Mouse (Mus musculus): Measurements from ENCODE around the gene Zfp341.
A peak's percentile ranks its signal among the peaks of the same experiment; 100 is the strongest.

Gene Zfp341

GRCm38 (mm10) chr2:154633876-154634644 is 21.0 kb downstream of the Zfp341 start:
- no peak for DNase-seq (ENCODE audit: low spot score)

DNA sequence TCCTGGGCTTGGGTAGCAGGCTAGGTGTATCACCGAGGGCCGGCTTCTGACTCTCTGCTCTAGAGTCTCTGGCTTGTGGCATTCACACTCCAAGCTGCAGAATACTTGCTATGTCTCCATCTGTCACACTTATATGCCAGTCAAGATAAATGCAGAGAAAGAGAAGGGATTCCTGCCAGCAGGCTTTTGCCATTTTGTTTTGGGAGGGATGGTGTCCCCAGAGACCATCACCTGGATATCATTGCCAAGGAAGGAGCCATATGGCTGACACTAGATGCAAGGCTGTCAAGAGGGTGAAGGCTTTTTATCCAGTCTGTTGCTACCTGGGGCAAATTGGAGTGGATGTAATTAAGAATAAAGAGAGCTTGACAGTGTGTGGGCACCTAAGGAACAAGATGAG is 22.7 kb downstream of the Zfp341 start:
- DNase-seq (ENCODE audit: low spot score) = no peak

- no peak for DNase-seq (ENCODE audit: low spot score)
Observed at GRCm38 (mm10) chr2:154638521-154638920, 25.4 kb downstream of the Zfp341 start.

DNA sequence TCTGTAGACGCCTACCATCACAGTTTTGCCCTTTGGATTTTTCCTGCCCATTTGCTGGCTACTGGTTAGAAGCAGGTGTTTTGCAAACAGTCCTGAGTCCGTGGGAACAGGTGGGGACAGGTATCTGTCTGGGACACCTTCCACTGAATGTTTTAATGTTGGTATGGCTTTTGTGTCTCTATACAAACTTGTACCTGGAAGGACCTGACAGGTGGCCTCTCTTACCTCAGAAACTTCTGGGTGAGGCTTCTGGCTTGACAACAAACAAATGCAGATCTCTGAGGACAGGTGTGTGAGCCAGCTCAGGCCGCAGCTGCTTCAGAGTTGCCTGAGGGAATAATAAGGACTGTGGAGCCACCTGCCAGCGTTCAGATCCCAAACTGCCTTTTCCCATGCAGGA is 26.0 kb downstream of the Zfp341 start:
- DNase-seq (ENCODE audit: low spot score) = no peak

DNA sequence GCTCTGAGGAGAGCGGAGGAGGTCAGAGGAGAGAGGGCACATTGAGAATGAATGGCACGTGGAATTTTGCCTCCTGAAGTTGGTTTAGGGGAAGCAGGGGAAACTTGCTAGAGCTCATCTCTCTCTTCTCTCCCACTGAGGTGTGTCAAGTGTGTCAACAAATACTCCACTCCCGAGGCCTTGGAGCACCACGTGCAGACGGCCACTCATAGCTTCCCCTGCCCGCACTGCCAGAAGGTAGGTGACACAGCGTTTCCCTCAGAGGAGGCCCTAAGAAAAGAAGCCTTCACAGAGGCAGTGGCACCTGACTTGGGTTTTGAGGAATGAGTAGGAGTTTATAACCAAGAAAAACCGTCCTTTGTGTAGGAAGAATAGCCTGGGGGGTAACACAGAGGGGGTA is 28.1 kb downstream of the Zfp341 start:
- no peak for DNase-seq (ENCODE audit: low spot score)

GRCm38 (mm10) chr2:154642005-154642459 is 28.9 kb downstream of the Zfp341 start:
- DNase-seq (ENCODE audit: low spot score) = no peak

- no peak for DNase-seq (ENCODE audit: low spot score)
Observed at GRCm38 (mm10) chr2:154642712-154643385, 29.8 kb downstream of the Zfp341 start.

- peak; percentile 43 for DNase-seq (ENCODE audit: low spot score)
Observed at GRCm38 (mm10) chr2:154646634-154647033, 33.5 kb downstream of the Zfp341 start.

DNA sequence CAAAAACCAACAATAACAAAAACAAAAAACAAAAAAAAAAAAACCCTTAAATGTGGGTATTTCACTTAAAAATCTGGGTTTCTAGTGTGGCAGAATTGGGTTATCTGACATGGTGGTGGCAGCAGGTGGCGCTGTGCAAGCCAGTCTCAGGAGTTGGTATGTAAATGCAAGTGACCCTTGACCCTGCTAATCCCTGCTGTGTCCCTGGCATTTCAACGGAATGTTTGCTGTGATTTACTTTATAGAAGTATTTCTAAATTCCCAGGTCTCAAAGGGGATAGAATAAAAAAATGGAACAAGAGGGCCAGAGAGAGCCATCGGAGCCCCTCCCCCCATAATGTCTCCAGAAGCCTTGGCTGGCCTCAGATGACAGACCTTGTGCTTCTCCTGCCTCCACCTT is 35.0 kb downstream of the Zfp341 start:
- DNase-seq (ENCODE audit: low spot score) = no peak

DNA sequence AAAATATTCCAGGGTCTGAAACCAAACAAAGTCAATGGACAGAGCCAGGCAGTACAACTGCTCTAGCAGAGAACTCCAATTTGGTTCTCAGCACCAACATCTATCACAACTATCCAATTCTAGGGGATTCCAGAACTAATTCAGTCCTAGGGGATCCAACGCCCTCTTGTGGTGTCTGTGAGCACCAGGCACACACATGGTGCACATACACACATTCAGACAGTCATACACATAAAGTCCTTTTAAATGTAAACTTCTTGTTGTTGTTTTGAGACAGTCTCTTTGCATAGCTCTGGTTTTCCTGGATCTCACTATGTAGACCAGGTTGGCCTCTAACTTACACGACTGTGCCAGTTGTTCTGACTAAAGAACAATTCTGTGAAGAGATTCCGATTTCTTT is 37.3 kb downstream of the Zfp341 start:
- DNase-seq (ENCODE audit: low spot score) = no peak

GRCm38 (mm10) chr2:154651363-154651762 is 38.3 kb downstream of the Zfp341 start, which contains the start of gene Chmp4b:
Chmp4b (plus strand) TSS chr2:154651705.
- DNase-seq (ENCODE audit: low spot score) = no peak

- no peak for DNase-seq (ENCODE audit: low spot score)
Observed at GRCm38 (mm10) chr2:154654976-154655375, 41.9 kb downstream of the Zfp341 start.

- DNase-seq (ENCODE audit: low spot score) = no peak
Observed at GRCm38 (mm10) chr2:154655878-154656414, 42.8 kb downstream of the Zfp341 start.

DNA sequence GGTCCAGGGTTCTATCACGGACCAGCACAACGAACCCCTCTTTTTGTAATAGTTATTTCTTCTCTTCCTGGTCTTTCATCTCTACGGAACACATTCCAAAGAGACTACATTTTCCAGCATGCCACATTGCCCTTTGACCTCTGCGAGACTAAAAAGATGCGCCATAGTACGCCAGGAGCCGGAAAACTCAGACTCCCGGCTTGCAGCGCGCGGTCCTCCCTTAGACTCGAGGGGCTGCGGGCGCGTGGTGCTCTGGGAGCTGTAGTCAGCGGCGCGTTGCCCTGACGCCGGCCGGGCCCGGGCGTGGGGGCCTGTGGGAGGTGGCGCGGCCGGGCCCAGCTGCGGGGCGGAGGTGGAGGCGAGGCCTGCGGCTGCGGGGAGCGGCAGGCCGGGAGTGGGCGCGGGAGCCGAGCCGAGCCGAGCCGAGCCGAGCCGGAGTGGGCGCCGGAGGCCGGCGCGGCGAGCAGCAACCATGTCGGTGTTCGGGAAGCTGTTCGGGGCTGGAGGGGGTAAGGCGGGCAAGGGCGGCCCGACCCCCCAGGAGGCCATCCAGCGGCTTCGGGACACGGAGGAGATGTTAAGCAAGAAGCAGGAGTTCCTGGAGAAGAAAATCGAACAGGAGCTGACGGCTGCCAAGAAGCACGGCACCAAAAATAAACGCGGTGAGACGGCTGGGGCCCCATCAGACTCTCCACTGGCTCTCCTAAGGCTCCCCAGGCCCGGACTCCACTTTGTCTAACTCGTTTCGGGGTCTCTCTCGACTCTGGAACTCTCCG is 43.8 kb downstream of the Zfp341 start:
- peak; percentile 99 for DNase-seq (ENCODE audit: low spot score)

DNA sequence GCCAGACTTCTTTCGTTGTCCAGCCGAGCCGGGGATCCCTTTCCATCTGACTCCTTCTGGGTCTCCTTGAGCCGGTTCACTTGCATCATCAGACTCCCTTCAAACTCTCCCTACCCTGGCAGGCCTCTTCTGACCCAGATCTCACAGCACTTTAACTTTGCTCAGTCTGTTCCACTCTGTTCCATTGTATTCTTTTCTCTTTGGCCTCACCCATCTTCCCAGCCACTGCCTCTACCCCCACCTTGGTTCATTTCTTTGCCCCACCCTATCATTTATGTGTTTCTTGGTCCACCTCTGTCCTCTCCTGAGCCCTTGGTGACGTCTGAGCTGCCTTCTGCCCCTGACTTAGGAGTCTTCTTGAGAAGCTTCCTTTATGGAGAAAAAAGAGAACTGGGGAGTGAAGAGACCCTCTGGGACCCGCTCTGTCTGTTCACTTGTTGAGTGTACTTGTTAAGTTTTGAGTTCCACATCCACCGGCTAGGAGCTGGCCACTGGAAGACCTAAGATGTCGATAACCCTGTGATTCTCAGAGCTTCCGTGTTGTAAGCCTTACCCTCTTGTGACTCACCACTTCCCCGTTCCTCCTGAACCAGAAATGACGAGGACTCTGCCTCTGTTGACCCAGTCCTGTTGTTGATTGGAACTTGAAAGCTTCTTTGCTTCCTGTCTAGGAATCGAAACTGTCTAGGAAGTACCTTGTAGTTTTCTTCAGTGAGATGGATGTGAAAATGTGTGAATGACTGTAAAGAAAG is 44.6 kb downstream of the Zfp341 start:
- peak; percentile 60 for DNase-seq (ENCODE audit: low spot score)

DNA sequence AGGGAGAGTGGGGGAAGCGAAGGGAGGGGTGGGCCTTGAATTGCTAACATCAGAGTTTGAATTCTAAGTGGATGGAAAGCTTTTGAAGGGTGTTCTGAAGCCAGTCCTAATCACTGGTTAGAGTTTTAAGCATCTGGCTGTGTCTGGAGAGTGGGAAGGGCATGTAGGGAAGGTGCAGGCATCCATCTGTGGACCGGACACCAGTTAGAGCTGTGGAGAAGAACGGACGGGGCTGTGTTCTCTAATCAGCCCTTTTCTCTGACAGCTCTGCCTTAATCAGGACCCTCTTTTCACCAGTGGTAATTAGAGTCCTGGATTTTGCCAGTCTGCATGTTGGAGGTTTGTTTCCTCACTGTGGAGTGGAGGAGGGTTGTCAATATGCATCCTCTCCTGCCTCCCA is 46.0 kb downstream of the Zfp341 start:
- no peak for DNase-seq (ENCODE audit: low spot score)

GRCm38 (mm10) chr2:154659531-154660074 is 46.5 kb downstream of the Zfp341 start:
- no peak for DNase-seq (ENCODE audit: low spot score)

- DNase-seq (ENCODE audit: low spot score) = no peak
Observed at GRCm38 (mm10) chr2:154668680-154669079, 55.6 kb downstream of the Zfp341 start.

DNA sequence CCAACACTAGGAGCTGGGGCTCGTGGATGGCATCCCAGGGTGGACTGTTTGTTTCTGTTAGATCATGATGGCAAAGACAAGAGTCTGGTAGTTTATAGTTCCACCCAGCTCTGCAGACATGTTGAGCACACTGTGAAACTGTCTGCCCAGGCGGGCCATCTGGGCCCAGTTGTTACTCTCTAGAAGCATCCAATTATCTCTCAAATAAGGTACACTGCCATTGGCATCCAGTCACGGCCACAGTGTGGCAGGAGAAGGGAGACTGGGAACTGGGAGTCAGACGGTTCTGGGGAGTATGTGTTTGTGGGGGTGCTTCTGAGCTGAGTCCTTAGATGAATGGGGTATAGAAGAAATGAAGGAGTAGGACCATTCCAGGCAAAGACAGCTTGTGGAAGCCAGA is 57.0 kb downstream of the Zfp341 start:
- no peak for DNase-seq (ENCODE audit: low spot score)

DNA sequence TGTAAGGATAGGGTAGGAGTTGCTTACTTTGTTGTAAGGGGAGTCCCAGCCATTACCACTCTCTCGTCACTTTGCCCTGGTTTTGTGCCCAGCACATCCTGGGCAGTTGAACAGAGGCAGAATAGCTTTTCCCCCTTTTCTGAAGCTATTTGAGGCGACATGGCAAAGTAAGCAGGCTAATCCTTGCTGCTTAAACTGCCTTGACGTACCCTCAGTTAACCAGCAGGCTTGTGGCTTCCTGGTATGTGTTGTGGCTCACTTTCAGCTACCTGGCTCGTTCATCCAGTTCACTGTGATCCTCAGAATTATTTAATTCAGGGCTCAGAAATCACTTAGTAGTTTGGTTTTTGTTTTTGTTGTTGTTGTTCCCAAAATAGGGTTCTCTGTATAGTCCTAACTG is 57.6 kb downstream of the Zfp341 start:
- no peak for DNase-seq (ENCODE audit: low spot score)

- DNase-seq (ENCODE audit: low spot score) = no peak
Observed at GRCm38 (mm10) chr2:154674008-154674407, 60.9 kb downstream of the Zfp341 start.

Measured in MN1 (cell line).